Mouse (Mus musculus): ENCODE measurements around the gene Xrcc5.

- TF ChIP-seq CTCF (IDR thresholded peaks at IDR 0.05; ENCODE audit: low read depth) (no peak), EP300 (IDR thresholded peaks at IDR 0.05; ENCODE audit: low read depth) (no peak)
Measured at GRCm38 (mm10) chr1:72283992-72284485, 23.2 kb upstream of the Xrcc5 start, which contains the start of the genes Pecr and Tmem169.
